Mouse (Mus musculus) lung, embryonic 15.5 days (tissue): Measurements from ENCODE around the gene Stk33. TPM values are rescaled to one million over a fixed set of nuclear protein-coding genes. Genes with fewer than 3 reads are reported as not detected.
A peak's percentile ranks its signal among the peaks of the same experiment; 100 is the strongest.

Source experiments
- ATAC-seq: fragments of 200-750 bp; cut with Nextera tagmentation; 2 replicates; pipeline ENCODE4 v1.8.0; 2017; ENCODE audit warnings: moderate number of reproducible peaks, borderline replicate concordance; ENCODE audit not compliant: low FRiP score, low TSS enrichment; ENCODE audit errors: extremely low read depth
- H3K27ac ChIP-seq: fragments of 300-500 bp; sonication (generic); 2 replicates; pipeline ENCODE4 v1.5.1; 2015; ENCODE audit warnings: moderate library complexity, mild to moderate bottlenecking, inconsistent platforms
- H3K27me3 ChIP-seq: fragments of 300-500 bp; sonication (generic); 2 replicates; pipeline ENCODE4 v1.6.1; 2015; ENCODE audit warnings: inconsistent platforms
- H3K36me3 ChIP-seq: fragments of 300-500 bp; sonication (generic); 2 replicates; pipeline ENCODE4 v1.6.1; 2015; ENCODE audit warnings: inconsistent platforms
- H3K4me1 ChIP-seq: fragments of 300-500 bp; sonication (generic); 2 replicates; pipeline ENCODE4 v1.6.1; 2015; ENCODE audit warnings: inconsistent platforms
- H3K4me2 ChIP-seq: fragments of 300-500 bp; sonication (generic); 2 replicates; pipeline ENCODE4 v1.6.1; 2015; ENCODE audit warnings: inconsistent platforms, mild to moderate bottlenecking, moderate library complexity
- H3K4me3 ChIP-seq: fragments of 300-500 bp; sonication (generic); 2 replicates; pipeline ENCODE4 v1.5.1; 2015; ENCODE audit warnings: mild to moderate bottlenecking, inconsistent platforms
- H3K9ac ChIP-seq: fragments of 300-500 bp; sonication (generic); 2 replicates; pipeline ENCODE4 v1.6.1; 2015; ENCODE audit warnings: inconsistent platforms
- H3K9me3 ChIP-seq: fragments of 300-500 bp; sonication (generic); 2 replicates; pipeline ENCODE4 v1.6.1; 2016; ENCODE audit warnings: inconsistent platforms
- WGBS: fragments of 180-500 bp; shearing (Covaris S2); methylation state at CpG from one replicate; pipeline ENCODE4 v1.1.7; 2015; 5-methylcytosine and 5-hydroxymethylcytosine counted together
- polyA plus RNA-seq: library from polyadenylated mRNA; unstranded; fragments of >200 nt; fragmentation: Nextera tagmentation; extraction: Ambion mirVana; gene quantifications from 2 replicates; pipeline ENCODE4 v1.2.1, GENCODE M21; 2015

Gene Stk33
- polyA plus RNA-seq, 1 experiment from 2014 or later = 2.3 TPM

GRCm38 (mm10) chr7:109275151-109275550 is 163.7 kb downstream of the Stk33 start:
- H3K4me2 ChIP-seq = no peak overlapping the region
- no peak overlapping the region for H3K9ac ChIP-seq
- no peaks in the 10 kb centered on the region for H3K36me3 ChIP-seq
- no peaks in the 10 kb centered on the region; the same call in 1 of the 2 replicates for H3K4me1 ChIP-seq
- no peaks in the 10 kb centered on the region for H3K9me3 ChIP-seq
- WGBS = 66% methylated on average over 3 of the region's 3 CpGs
- ATAC-seq = no peak
- no peak overlapping the region for H3K4me3 ChIP-seq
- no peaks in the 10 kb centered on the region for H3K27me3 ChIP-seq
- H3K27ac ChIP-seq = no peak overlapping the region

- H3K36me3 ChIP-seq = no peaks in the 10 kb centered on the region
- no peaks in the 10 kb centered on the region for H3K9me3 ChIP-seq
- no peak overlapping the region for H3K4me2 ChIP-seq
- no peak overlapping the region for H3K4me3 ChIP-seq
- H3K9ac ChIP-seq = no peak overlapping the region
- no peaks in the 10 kb centered on the region; the same call in 1 of the 2 replicates for H3K4me1 ChIP-seq
- H3K27me3 ChIP-seq = no peaks in the 10 kb centered on the region
- whole genome bisulfite sequencing = 37% methylated on average over 3 of the region's 3 CpGs
- ATAC-seq = no peak
- no peak overlapping the region for H3K27ac ChIP-seq
Measured at GRCm38 (mm10) chr7:109274289-109274688, 164.6 kb downstream of the Stk33 start.

- 73% methylated on average over 4 of the region's 4 CpGs for WGBS
- no peak for ATAC-seq
- H3K4me2 ChIP-seq = no peak overlapping the region
- H3K27me3 ChIP-seq = no peaks in the 10 kb centered on the region
- no peaks in the 10 kb centered on the region for H3K9me3 ChIP-seq
- H3K27ac ChIP-seq = no peak overlapping the region
- H3K4me3 ChIP-seq = no peak overlapping the region
- no peaks in the 10 kb centered on the region for H3K4me1 ChIP-seq
- H3K9ac ChIP-seq = no peak overlapping the region
- H3K36me3 ChIP-seq = no peaks in the 10 kb centered on the region
Measured at GRCm38 (mm10) chr7:109269046-109269445, 169.8 kb downstream of the Stk33 start.

GRCm38 (mm10) chr7:109267370-109267769 is 171.5 kb downstream of the Stk33 start:
- ATAC-seq = no peak
- Histone ChIP-seq H3K4me1 (no peaks in the 10 kb centered on the region), H3K27ac (no peak overlapping the region), H3K27me3 (no peaks in the 10 kb centered on the region), H3K36me3 (no peaks in the 10 kb centered on the region), H3K4me2 (no peak overlapping the region), H3K9me3 (no peaks in the 10 kb centered on the region), H3K4me3 (no peak overlapping the region), H3K9ac (no peak overlapping the region)
- WGBS = 63% methylated on average over 4 of the region's 4 CpGs

GRCm38 (mm10) chr7:109266181-109266580 is 172.7 kb downstream of the Stk33 start:
- ATAC-seq = no peak
- no peaks in the 10 kb centered on the region for H3K4me1 ChIP-seq
- H3K4me3 ChIP-seq = no peak overlapping the region
- H3K27me3 ChIP-seq = no peaks in the 10 kb centered on the region
- H3K36me3 ChIP-seq = no peaks in the 10 kb centered on the region
- WGBS = 65% methylated on average over 1 of the region's 1 CpGs
- no peak overlapping the region for H3K9ac ChIP-seq
- no peak overlapping the region for H3K27ac ChIP-seq
- H3K4me2 ChIP-seq = no peak overlapping the region
- no peaks in the 10 kb centered on the region for H3K9me3 ChIP-seq

- Histone ChIP-seq H3K4me1 (no peaks in the 10 kb centered on the region), H3K4me2 (no peak overlapping the region), H3K27ac (no peak overlapping the region), H3K27me3 (no peaks in the 10 kb centered on the region), H3K4me3 (no peak overlapping the region), H3K9ac (no peak overlapping the region), H3K9me3 (no peaks in the 10 kb centered on the region), H3K36me3 (no peaks in the 10 kb centered on the region)
- ATAC-seq = no peak
- 82% methylated on average over 5 of the region's 5 CpGs for whole genome bisulfite sequencing
Measured at GRCm38 (mm10) chr7:109265606-109266005, 173.3 kb downstream of the Stk33 start.

GRCm38 (mm10) chr7:109255506-109256352 is 183.2 kb downstream of the Stk33 start:
- peaks cover 4% of the 10 kb centered on the region; the same call in 1 of the 2 replicates for H3K4me1 ChIP-seq
- peak; percentile 48; the same call in 1 of the 2 replicates for ATAC-seq
- no peak overlapping the region for H3K9ac ChIP-seq
- WGBS = 22% methylated on average over 28 of the region's 28 CpGs
- no peaks in the 10 kb centered on the region for H3K27me3 ChIP-seq
- H3K4me3 ChIP-seq = no peak overlapping the region; the same call in 1 of the 2 replicates
- no peak overlapping the region for H3K27ac ChIP-seq
- H3K9me3 ChIP-seq = no peaks in the 10 kb centered on the region
- peak overlapping the region; percentile 40 for H3K4me2 ChIP-seq
- H3K36me3 ChIP-seq = no peaks in the 10 kb centered on the region

- WGBS = 88% methylated on average over 3 of the region's 3 CpGs
- Histone ChIP-seq H3K36me3 (no peaks in the 10 kb centered on the region), H3K9ac (no peak overlapping the region), H3K4me2 (no peak overlapping the region), H3K27ac (no peak overlapping the region), H3K4me1 (peaks cover 4% of the 10 kb centered on the region; the same call in 1 of the 2 replicates), H3K4me3 (no peak overlapping the region), H3K9me3 (no peaks in the 10 kb centered on the region), H3K27me3 (no peaks in the 10 kb centered on the region)
- ATAC-seq = no peak
Measured at GRCm38 (mm10) chr7:109251418-109251817, 187.5 kb downstream of the Stk33 start.

GRCm38 (mm10) chr7:109244776-109245175 is 194.1 kb downstream of the Stk33 start:
- Histone ChIP-seq H3K4me1 (no peaks in the 10 kb centered on the region), H3K4me2 (no peak overlapping the region), H3K27ac (no peak overlapping the region), H3K9ac (no peak overlapping the region), H3K4me3 (no peak overlapping the region), H3K36me3 (no peaks in the 10 kb centered on the region), H3K27me3 (no peaks in the 10 kb centered on the region), H3K9me3 (no peaks in the 10 kb centered on the region)
- 94% methylated on average over 10 of the region's 10 CpGs for WGBS
- no peak for ATAC-seq

GRCm38 (mm10) chr7:109241313-109241712 is 197.6 kb downstream of the Stk33 start:
- Histone ChIP-seq H3K4me2 (no peak overlapping the region), H3K4me1 (no peaks in the 10 kb centered on the region)
- 12% methylated on average over 19 of the region's 19 CpGs for whole genome bisulfite sequencing

GRCm38 (mm10) chr7:109239346-109239745 is 199.5 kb downstream of the Stk33 start:
- Histone ChIP-seq H3K4me1 (no peaks in the 10 kb centered on the region), H3K9ac (no peak overlapping the region), H3K4me3 (no peak overlapping the region), H3K27ac (no peak overlapping the region), H3K27me3 (no peaks in the 10 kb centered on the region), H3K9me3 (no peaks in the 10 kb centered on the region), H3K36me3 (no peaks in the 10 kb centered on the region), H3K4me2 (no peak overlapping the region)
- 50% methylated on average over 1 of the region's 1 CpGs for WGBS
- no peak for ATAC-seq

More at GRCm38 (mm10) chr7:109241313-109241712, 197.6 kb downstream of the Stk33 start:
- H3K9me3 ChIP-seq = no peaks in the 10 kb centered on the region
- H3K9ac ChIP-seq = no peak overlapping the region
- H3K27ac ChIP-seq = no peak overlapping the region
- H3K4me3 ChIP-seq = no peak overlapping the region
- no peaks in the 10 kb centered on the region for H3K27me3 ChIP-seq
- ATAC-seq = no peak
- no peaks in the 10 kb centered on the region for H3K36me3 ChIP-seq

- Histone ChIP-seq H3K9ac (no peak overlapping the region), H3K27ac (no peak overlapping the region), H3K27me3 (no peaks in the 10 kb centered on the region), H3K4me3 (no peak overlapping the region), H3K36me3 (no peaks in the 10 kb centered on the region), H3K9me3 (no peaks in the 10 kb centered on the region), H3K4me2 (no peak overlapping the region), H3K4me1 (no peaks in the 10 kb centered on the region)
- ATAC-seq = no peak
- 80% methylated on average over 10 of the region's 10 CpGs for WGBS
Measured at GRCm38 (mm10) chr7:109238724-109239123, 200.2 kb downstream of the Stk33 start.
